Mouse (Mus musculus) regulatory T cell (primary cell): ENCODE data around the gene Olfml2b.

Experiments used
- in situ Hi-C: fragments of 300-600 bp; cut with MboI, MseI; formaldehyde crosslinking; loops from one replicate; pipeline ENCODE4 v1.15.1; 2025; ENCODE audit warnings: high pct_unique_total_duplicates

Olfml2b gene

GRCm38 (mm10) chr1:170644255-170645205 lies at the start of gene Olfml2b:
TSS of gene Olfml2b (plus strand) at chr1:170644532.
- in situ Hi-C loops: loop anchor here (10.0 kb wide), 2 partner anchors 190 to 820 kb away; no protein-coding TSS in a partner anchor

- in situ Hi-C loops: no loop called here
Measured at GRCm38 (mm10) chr1:170594575-170594974, 49.8 kb upstream of the Olfml2b start.

- in situ Hi-C loops: no loop called here
Measured at GRCm38 (mm10) chr1:170605228-170606001, 38.9 kb upstream of the Olfml2b start.

- in situ Hi-C loops: no loop called here
Measured at GRCm38 (mm10) chr1:170607231-170607917, 37.0 kb upstream of the Olfml2b start.

- in situ Hi-C loops: no loop called here
Measured at GRCm38 (mm10) chr1:170608461-170609071, 35.8 kb upstream of the Olfml2b start.

- in situ Hi-C loops: no loop called here
Measured at GRCm38 (mm10) chr1:170609872-170610271, 34.5 kb upstream of the Olfml2b start.

- in situ Hi-C loops: no loop called here
Measured at GRCm38 (mm10) chr1:170610289-170610688, 34.0 kb upstream of the Olfml2b start.

- in situ Hi-C loops: no loop called here
Measured at GRCm38 (mm10) chr1:170610695-170611094, 33.6 kb upstream of the Olfml2b start.

GRCm38 (mm10) chr1:170611631-170612030 lies 32.7 kb upstream of the Olfml2b start:
- in situ Hi-C loops: no loop called here

- in situ Hi-C loops: no loop called here
Measured at GRCm38 (mm10) chr1:170612968-170613872, 31.1 kb upstream of the Olfml2b start.

GRCm38 (mm10) chr1:170619686-170620374 lies 24.5 kb upstream of the Olfml2b start:
- in situ Hi-C loops: no loop called here

GRCm38 (mm10) chr1:170622934-170623333 lies 21.4 kb upstream of the Olfml2b start:
- in situ Hi-C loops: no loop called here

GRCm38 (mm10) chr1:170623432-170623831 lies 20.9 kb upstream of the Olfml2b start:
- in situ Hi-C loops: no loop called here

- in situ Hi-C loops: no loop called here
Measured at GRCm38 (mm10) chr1:170630489-170630888, 13.8 kb upstream of the Olfml2b start.

GRCm38 (mm10) chr1:170631571-170631970 lies 12.8 kb upstream of the Olfml2b start:
- in situ Hi-C loops: no loop called here

- in situ Hi-C loops: no loop called here
Measured at GRCm38 (mm10) chr1:170632385-170632784, 11.9 kb upstream of the Olfml2b start.

- in situ Hi-C loops: no loop called here
Measured at GRCm38 (mm10) chr1:170632856-170633255, 11.5 kb upstream of the Olfml2b start.

GRCm38 (mm10) chr1:170638941-170639340 lies 5.4 kb upstream of the Olfml2b start:
- in situ Hi-C loops: no loop called here

GRCm38 (mm10) chr1:170645896-170646605 lies 1.7 kb downstream of the Olfml2b start:
- in situ Hi-C loops: loop anchor here (10.0 kb wide), 2 partner anchors 189 to 819 kb away; no protein-coding TSS in a partner anchor
